Mouse (Mus musculus) MN1 (cell line): ENCODE measurements around the gene Hyal2.
A peak's percentile ranks its signal among the peaks of the same experiment; 100 is the strongest.
"Not testable (repeated sequence)": the region's sequence is repeated elsewhere in the genome, so short reads cannot be mapped to it uniquely, and the experiment has no call there.

Experiments used
- DNase-seq: peaks from one replicate; pipeline ENCODE4 v3.0.0-alpha.2; 2016; ENCODE audit warnings: low spot score

The Hyal2 gene

DNA sequence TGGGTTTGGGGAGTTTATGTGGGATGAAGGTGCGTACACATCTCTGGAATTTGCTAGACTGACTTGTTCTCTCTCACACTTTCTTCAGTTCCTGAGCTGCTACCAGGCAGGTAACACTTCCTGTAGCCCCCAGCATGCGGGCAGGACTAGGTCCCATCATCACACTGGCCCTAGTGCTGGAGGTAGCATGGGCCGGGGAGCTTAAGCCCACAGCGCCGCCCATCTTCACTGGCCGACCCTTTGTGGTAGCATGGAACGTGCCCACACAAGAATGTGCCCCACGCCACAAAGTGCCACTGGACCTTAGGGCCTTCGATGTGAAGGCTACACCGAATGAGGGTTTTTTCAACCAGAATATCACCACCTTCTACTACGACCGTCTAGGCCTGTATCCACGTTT is 2.3 kb downstream of the Hyal2 start:
- DNase-seq: no peak

DNA sequence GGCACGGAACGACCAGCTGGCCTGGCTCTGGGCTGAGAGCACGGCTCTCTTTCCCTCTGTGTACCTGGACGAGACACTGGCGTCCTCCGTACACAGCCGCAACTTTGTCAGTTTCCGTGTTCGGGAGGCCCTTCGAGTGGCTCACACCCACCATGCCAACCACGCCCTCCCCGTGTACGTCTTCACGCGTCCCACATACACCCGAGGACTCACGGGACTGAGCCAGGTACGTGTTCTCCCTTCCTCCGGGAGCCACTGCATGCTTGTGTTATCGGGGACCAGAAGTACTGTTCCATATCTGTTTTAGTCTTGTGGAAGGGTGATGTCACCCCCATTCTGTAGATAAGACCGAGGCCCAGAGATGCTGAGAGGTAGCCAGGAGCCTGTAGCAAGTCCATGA is 3.1 kb downstream of the Hyal2 start:
- no peak for DNase-seq

DNA sequence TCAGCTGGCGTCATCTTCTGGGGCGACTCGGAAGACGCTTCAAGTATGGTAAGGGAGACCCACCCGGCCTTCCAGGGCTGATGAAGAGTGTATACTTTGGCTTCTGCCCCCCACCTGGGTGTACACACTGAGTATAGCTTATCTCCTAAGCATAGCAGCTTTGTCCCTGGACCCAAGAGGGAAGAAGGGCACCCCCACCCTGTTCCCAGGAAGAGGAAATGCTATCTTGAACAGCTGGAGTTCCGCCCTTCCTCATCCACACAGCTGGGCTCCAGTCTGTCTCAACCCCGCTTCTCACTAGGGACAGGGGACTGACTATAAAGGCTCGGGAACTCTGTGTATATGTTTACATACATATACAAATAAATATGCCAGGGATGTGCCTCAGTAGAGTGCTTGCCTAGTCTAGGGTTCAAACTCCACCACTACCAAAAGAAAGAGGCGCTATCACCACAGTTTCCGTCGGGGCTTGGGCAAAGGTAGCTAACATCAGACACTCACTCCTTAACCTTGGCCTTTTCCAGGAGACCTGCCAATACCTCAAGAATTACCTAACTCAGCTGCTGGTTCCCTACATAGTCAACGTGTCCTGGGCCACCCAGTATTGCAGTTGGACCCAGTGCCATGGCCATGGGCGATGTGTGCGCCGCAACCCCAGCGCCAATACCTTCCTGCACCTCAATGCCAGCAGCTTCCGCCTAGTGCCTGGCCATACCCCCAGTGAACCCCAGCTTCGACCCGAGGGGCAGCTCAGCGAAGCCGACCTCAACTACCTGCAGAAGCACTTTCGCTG is 4.0 kb downstream of the Hyal2 start:
- DNase-seq: no peak

DNA sequence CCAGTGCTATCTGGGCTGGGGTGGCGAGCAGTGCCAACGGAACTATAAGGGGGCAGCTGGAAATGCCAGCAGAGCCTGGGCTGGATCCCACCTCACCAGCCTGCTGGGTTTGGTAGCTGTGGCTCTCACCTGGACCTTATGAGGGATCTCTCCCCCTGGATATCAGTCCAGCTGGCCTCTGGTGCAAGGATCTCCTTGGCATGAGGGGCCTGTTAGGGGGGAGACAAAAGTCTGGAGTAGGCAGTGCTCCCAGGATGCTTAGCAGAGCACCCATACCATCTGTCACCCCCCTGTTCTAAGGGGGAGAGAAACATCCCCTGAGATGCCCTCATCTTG is 4.5 kb downstream of the Hyal2 start:
- no peak for DNase-seq

DNA sequence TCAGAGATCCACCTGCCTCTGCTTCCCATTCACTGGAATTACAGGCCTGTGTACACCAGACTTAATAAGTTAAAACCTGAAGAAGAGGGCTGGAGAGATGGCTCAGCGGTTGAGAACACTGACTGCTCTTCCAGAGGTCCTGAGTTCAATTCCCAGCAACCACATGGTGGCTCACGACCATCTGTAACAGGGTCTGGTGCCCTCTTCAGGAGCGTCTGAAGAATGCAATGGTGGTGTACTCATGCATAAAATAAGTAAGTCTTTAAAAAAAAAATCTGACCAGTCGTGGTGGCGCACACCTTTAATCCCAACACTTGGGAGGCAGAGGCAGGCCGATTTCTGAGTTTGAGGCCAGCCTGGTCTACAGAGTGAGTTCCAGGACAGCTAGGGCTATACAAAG is 6.0 kb downstream of the Hyal2 start:
- not testable (repeated sequence) for DNase-seq

DNA sequence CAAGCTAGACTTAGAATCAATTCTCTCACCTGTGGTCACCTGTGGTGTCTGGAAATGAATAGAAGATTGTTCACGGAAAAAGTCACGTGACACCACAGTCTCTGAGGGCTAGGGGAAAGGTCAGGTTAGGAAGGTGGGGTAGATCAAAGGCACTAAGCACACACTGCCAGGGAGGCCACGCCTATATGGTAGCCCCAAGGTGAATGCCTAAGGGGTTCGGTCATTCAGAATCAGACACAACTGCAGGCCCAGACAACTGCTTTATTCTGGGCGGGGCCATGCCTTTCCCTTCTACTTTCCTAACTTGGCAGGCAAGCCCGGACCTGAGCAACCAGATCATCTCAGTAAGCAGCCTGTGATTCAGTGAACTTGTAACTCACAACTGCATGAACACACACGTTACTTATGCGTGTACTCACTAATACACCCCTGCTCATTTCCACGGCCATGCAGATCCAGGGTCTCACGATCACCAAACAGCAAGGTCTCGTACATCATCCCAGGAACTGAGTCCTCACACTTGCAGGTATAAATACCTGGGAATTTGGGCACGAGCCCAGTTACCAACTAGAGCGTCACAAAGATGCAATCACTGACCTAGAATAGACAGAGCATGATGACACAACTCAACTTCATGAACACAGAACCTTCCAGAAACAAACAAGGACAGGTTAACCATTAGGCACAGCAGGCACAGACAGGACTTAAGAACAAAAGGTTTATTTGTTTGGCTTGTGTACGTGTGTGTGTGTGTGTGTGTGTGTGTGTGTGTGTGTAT is 8.0 kb downstream of the Hyal2 start:
- DNase-seq: no peak

DNA sequence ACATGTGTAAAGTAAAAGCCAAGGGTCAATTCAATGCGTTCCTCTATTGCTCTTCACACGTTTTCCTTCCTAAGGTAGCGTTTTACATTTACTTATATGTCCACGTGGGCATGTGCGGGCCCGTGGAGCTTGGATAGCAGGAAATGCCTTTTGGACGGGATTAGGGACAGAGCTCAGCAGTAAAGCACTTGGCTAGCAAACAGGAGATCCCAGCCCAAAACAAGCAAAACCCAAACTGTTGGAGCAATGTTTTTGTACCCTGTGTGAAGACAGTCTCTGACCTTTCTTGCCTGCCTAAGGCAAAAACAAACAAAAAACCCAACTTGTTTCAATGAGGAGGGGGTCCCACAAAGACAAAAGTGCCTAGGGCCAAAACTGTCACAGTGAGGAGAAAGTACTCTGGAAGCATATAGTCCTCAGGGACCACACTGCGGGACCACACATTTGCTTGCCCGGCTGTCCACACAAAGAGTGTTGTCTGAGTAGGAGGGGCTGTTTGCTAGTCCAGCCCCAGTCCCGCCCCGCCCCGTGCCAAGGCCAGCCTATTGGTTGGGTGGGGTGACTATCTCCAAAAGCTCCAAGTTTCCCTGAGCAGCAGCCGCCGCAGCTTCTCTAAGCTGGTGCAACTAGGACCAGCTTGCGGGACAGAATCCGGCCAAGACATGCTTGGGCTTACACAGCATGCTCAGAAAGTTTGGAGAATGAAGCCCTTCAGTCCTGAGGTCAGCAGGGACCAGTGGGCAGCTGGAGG is 8.8 kb downstream of the Hyal2 start, which contains the start of gene Hyal1:
Hyal1 (plus strand) TSS at position 571 of the 751 bp plus-strand sequence.
- no peak for DNase-seq

DNA sequence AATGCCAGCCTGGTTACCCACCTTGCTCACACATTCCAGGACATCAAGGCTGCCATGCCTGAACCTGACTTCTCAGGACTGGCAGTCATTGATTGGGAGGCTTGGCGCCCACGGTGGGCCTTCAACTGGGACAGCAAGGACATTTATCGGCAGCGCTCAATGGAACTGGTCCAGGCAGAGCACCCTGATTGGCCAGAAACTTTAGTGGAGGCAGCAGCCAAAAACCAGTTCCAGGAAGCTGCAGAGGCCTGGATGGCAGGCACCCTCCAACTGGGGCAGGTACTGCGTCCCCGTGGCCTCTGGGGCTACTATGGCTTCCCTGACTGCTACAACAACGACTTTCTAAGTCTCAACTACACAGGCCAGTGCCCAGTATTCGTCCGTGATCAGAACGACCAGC is 10.1 kb downstream of the Hyal2 start:
- no peak for DNase-seq

DNA sequence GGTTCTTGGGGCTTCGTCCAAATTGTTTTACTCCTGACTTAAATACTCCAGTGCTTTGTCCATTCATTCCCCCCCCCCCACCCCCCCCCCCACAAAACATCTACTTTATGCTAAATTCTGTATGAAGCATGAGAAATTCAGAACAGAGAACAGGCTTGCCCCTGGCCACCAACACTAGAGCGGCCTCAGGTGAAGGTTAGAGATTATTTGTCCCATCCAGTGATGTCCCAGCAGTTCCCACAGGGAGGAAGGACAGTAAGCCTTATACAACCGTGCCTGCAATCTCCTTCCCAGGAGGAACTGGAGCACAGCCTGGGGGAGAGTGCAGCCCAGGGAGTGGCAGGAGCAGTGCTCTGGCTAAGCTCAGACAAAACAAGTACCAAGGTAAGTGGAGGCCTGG is 10.8 kb downstream of the Hyal2 start, which contains the start of gene Naa80:
Naa80 (plus strand) TSS at position 301 of the 400 bp plus-strand sequence.
- DNase-seq: no peak

DNA sequence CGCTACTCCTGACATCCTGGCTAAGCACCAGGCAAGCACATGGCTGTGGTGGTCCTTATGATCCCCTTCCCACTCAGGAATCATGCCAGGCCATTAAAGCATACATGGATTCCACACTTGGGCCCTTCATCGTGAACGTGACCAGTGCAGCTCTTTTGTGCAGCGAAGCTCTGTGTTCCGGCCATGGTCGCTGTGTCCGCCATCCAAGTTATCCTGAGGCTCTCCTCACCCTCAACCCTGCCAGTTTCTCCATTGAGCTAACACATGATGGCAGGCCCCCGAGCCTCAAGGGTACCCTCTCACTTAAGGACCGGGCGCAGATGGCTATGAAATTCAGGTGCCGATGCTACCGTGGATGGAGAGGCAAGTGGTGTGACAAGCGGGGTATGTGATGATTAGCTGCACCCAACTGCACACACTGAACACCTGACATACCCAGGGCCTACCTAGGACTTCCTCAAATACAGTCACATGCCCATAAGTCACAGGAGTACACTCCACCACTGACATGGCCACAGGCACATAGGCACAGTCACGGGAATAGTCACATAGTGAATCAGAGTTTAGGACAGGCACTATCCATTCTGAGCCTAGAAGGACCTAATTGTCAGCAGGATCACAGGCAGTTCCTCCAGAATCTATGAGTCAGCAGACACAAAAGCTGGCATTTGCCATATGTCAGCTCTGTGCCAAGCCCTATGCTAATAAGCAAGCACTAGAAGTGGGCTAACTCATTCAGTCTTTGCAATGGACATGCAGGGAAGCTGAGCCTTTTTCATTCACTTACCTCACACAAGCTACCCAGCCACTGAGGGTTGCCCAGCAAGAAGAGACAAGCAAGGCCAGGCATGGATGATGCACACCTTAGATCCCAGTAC is 11.5 kb downstream of the Hyal2 start:
- DNase-seq: peak; percentile 75

DNA sequence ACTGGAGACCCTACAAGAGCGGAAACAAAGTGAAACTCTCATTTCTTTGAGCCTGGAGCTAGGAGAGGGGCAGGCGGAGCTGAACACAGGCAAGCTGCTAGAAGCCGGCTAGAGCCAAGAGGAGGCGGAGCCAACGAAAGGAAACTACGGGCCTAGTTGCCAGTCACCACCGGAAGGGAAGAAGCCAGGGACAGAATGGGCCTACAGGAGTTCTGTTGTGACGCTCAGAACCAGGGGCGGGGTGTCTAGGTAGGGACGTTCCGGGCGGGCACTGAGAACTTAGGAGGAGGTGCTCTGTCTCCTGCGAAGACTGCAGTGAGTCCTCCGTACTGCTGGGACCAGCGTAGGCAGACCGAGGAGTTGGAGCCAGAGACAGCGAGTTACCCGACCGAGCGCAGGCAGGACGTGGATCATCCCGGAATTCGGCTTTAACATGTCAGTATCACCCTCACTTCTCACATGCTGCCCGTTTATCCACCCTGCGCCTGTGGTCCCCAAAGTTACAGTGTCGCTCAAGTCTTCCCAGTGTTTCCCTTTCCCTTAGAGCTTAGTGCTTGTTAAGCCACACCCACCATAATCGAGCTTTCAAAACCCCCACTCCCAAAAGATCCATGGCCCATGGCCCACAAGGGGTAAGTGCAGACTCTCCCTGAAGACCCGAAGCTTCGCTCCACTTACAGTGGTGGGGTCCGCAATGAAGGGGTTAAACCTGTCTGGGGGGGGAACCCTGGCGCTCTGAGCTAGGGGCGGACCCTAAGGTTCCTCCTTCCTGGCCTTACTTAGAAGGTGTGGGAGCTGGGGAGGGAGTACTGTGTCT is 13.0 kb downstream of the Hyal2 start, which contains the start of gene Hyal3:
Hyal3 (plus strand) TSS at position 318 of the 817 bp plus-strand sequence.
- peak; percentile 83 for DNase-seq

DNA sequence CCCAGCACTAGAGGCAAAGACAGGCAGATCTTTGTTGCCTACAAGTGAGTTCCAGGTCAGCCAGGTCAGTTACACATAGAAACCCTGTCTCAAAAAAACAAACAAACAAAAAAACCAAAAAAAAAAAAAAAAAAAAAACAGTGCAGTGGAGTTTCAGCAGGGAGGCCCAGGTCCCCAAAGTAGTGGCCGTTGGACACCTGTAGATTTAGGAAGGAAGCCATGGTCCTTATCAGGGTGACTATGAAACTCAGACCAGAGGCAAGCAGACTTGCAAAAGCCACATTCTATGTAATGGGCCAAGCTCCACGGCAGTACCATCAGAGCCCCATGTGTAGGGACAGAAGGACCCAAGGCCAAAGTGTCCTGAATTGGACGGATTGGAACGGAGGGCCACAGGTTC is 13.8 kb downstream of the Hyal2 start:
- DNase-seq: no peak

DNA sequence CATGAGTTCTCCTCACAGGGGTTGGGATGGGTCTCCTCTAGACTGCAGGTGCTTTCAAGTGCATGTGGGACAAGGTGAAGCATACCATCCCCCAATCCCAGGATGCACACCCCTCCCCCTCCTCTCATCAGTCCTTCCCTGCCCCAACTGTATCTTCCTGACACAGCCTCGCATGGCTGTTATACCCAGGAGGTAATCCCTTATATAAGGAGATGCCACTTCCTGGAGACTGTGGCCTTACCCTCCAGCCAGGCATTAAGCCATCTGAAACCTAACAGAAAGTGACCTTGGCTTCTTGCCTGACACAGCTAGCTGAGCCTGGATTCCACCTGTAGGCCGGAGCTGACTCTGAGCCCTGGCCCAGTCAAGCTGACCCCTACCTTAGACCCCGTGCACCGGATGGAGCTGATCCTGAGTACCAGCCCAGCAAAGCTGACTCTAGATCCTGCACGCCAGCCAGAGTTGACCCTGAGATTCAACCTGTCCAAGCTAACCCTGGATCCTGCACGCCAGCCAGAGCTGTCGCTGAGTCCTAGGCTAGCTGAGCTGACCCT is 14.8 kb downstream of the Hyal2 start:
- DNase-seq: no peak

DNA sequence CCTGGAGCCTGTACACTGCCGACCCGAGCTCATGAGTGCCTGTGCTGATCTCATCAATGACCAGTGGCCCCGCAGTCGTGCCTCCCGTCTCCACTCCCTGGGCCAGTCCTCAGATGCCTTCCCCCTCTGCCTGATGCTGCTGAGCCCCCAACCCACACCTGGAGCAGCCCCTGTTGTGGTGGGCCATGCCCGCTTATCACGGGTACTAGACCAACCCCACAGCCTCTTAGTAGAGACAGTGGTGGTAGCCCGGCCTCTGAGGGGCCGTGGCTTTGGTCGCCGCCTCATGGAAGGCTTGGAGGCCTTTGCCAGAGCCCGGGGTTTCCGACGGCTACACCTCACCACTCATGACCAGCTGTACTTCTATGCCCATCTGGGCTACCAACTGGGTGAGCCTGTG is 15.4 kb downstream of the Hyal2 start:
- no peak for DNase-seq

DNA sequence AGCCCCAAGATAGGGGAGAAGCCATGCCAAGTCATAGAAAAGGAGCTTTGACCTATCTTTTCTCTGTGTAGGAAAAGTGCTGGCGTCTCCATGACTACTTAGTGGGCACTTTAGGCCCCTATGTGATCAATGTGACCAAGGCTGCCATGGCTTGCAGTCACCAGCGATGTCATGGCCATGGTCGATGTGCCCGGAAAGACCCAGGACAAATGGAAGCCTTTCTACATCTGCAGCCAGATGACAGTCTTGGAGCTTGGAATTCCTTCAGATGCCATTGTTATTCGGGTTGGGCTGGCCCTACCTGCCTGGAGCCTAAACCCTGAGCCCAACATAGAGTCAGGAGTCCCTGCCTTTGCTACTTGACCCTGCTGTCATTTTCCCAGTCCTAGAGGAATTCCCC is 18.8 kb downstream of the Hyal2 start:
- no peak for DNase-seq

DNA sequence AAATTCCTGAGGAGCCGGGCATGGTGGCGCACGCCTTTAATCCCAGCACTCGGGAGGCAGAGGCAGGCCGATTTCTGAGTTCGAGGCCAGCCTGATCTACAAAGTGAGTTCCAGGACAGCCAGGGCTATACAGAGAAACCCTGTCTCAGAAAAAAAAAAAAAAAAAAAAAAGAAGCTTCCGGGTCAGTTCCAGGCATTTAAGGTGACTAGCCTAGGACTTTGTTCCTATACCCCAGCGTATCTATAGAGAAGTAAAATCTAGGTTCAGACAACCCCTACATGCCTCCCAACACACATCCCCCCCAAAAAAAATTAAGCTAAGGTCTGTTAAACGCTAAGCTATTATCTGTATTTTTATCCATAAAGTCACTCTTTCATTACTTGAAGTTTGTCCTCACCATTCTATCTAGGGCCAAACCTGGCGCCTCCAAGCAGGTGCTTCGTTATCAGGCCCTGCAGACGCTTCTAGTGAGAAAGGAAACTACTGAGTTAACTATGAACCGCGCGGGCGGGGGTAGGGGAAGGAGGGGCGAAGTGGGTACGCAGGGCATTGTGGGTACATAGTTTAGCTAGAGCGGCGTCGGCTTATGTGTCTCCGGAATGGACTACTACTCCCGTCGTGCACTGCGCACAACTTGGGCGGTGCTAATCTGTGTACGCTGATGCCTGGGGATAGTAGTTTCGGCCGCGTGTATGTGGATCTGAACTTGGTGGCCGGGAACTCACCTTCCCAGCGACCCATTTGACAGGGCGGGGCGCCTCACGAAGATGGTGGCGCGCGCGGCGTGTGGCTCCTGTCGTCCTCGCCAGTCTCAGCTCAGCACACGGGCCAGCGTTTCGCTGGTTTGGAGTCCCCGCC is 19.5 kb downstream of the Hyal2 start, which contains the start of gene Ifrd2:
Ifrd2 (plus strand) TSS at position 669 of the 859 bp plus-strand sequence.
- DNase-seq: peak; percentile 96

DNA sequence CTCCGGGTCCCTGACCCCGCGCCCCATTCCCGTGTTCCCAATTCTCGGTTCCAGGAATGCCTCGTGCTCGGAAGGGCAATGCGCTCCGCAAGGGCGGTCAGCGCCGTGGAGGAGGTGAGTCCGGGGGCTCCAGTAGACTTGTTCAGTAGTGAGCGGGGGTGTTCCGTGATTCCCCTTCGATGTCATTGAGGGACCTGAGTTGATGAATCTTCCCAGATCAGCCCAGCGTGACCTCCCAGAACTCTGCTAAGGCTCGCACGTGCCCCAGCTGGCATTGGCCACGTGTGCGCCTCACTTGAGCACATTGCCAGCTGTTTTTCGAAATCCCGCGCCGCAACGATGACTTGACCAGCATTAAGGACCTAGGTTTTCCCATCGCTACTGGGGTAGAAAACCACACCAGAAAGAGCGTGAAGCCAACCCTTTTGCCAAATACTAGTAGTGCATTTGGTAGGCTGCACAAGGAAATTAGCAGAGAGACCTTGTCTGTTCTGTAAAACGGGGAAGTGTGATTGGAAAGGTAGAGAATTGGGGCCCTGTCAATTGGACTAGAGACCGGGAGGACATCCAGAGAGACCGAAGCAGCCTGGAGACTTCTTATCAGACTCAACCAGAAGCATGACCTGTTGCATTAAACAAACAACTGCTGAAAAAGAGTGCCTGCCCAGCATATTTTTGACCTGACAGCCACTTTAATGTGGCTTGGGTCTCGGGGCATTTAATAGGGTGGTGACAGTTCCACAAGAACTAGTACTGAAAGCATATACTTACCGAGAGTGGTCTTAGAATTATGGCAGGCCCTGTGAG is 20.3 kb downstream of the Hyal2 start:
- peak; percentile 74 for DNase-seq

DNA sequence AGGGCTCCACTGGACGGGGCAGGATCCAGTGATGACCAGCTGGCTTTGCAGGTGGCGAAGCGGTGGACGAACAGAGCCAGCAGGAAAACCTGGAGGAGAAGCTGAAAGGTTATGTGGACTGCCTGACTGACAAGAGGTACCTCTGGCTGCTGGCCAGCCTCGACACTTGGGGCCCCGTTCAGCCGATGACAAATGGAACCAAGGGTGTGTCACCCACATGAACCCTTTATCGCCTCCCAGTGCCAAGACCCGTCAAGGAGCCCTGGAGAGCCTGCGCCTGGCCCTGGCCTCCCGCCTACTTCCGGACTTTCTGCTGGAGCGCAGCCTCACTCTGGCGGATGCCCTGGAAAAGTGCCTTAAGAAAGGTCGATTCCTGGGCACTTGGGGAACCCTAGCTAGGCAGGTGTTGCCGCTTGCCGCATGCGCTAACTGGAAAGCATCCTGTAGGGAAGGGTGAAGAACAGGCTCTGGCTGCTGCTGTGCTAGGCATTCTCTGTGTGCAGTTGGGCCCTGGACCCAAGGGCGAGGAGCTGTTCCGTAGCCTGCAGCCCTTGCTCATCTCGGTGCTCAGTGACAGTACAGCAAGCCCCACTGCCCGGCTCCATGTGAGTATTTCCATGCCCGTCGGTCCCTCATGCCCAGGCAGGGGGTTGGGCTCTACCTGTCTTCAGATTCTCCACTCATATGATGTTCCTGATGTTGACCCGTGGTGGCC is 22.5 kb downstream of the Hyal2 start:
- DNase-seq: no peak
